19 mouse cellular contexts compared by ENCODE assay signal in genomic region chr2:16709885-16710284, GRCm38 (mm10).
A peak's percentile ranks its signal among the peaks of the same experiment; 100 is the strongest.
DNase-seq lines count a peak whose midpoint lies in the region; ATAC-seq and TF ChIP-seq lines count a peak whose summit lies in the region.
"Had no signal": no experiment of that assay in that cellular context is flagged by ENCODE, and none has a peak within 500 bp of the region (broad histone marks: within the 10 kb centered on the region; RNA-seq: fewer than 3 reads in every experiment).

No protein-coding gene starts in this region.

- H3K4me1 ChIP-seq in limb, embryonic 12.5 days (replicated peaks) = no peaks in the 10 kb centered on the region; the same call in 1 of the 2 replicates
- no peaks in the 10 kb centered on the region for H3K4me1 ChIP-seq in limb, embryonic 10.5 days
- no peaks in the 10 kb centered on the region for H3K4me1 ChIP-seq in thymus, adult 2 months (replicated peaks; ENCODE audit: control insufficient read depth, insufficient read depth, low read length)
- H3K4me1 ChIP-seq: forebrain, embryonic 15.5 days; heart, embryonic 13.5 days; hindbrain, embryonic 13.5 days had no signal

- H3K9me3 ChIP-seq in limb, embryonic 12.5 days = no peaks in the 10 kb centered on the region
- no peaks in the 10 kb centered on the region for H3K9me3 ChIP-seq in limb, embryonic 10.5 days (replicated peaks)
- H3K9me3 ChIP-seq: embryonic facial prominence, embryonic 12.5 days; forebrain, embryonic 15.5 days; heart, embryonic 13.5 days; hindbrain, embryonic 13.5 days had no signal

- H3K9ac ChIP-seq in limb, embryonic 12.5 days (replicated peaks) = no peak overlapping the region
- H3K9ac ChIP-seq: embryonic facial prominence, embryonic 12.5 days; forebrain, embryonic 15.5 days; heart, embryonic 13.5 days; hindbrain, embryonic 13.5 days had no signal

- H3K4me3 ChIP-seq in limb, embryonic 12.5 days (replicated peaks) = no peak overlapping the region
- H3K4me3 ChIP-seq in limb, embryonic 10.5 days = no peak overlapping the region
- no peak overlapping the region for H3K4me3 ChIP-seq in thymus, adult 2 months (ENCODE audit: control insufficient read depth, insufficient read depth, low read length)
- H3K4me3 ChIP-seq: embryonic facial prominence, embryonic 12.5 days; erythroblast, embryonic 14.5 days; forebrain, embryonic 15.5 days; heart, embryonic 13.5 days; hindbrain, embryonic 13.5 days had no signal

- DNase-seq in limb, embryonic 10.5 days (ENCODE audit: low spot score) = no peak
- DNase-seq in fibroblast of lung, adult 2 months (ENCODE audit: low read depth) = peak; percentile 16
- DNase-seq in retina, postnatal 1 day = peak; percentile 25
- no peak for DNase-seq in spleen, postnatal 14 days (ENCODE audit: low spot score in 2 of 2)
- no peak for DNase-seq in thymus, adult 2 months
- DNase-seq: adrenal gland, adult 2 months; adrenal gland, postnatal 25 days; cerebellum, adult 18-20 months; cerebellum, postnatal 10 days; gastrocnemius, postnatal 36 days; heart, adult 11 months; heart, postnatal 36 days had no signal

- H3K27ac ChIP-seq in limb, embryonic 12.5 days = 0 out of 2 replicates have a peak overlapping the region, but pooled peaks have one; percentile 7
- no peak overlapping the region for H3K27ac ChIP-seq in limb, embryonic 10.5 days
- H3K27ac ChIP-seq in thymus, adult 2 months (ENCODE audit: control insufficient read depth, insufficient read depth, low read length) = no peak overlapping the region
- H3K27ac ChIP-seq: embryonic facial prominence, embryonic 12.5 days; forebrain, embryonic 15.5 days; heart, embryonic 13.5 days; hindbrain, embryonic 13.5 days; hindbrain, postnatal 0 days had no signal

- no peak for TF ChIP-seq POLR2A in thymus, adult 2 months (IDR thresholded peaks at IDR 0.05; ENCODE audit: control insufficient read depth, extremely low read depth, insufficient read depth, low read length, poor library complexity)

- H3K4me2 ChIP-seq in limb, embryonic 12.5 days = no peak overlapping the region
- H3K4me2 ChIP-seq: embryonic facial prominence, embryonic 12.5 days; forebrain, embryonic 15.5 days; heart, embryonic 13.5 days; hindbrain, embryonic 13.5 days had no signal

- no peak for TF ChIP-seq CTCF in thymus, adult 2 months (IDR thresholded peaks at IDR 0.05; ENCODE audit: borderline replicate concordance, control insufficient read depth, extremely low read depth, insufficient read depth, low read length, poor library complexity)

- no peaks in the 10 kb centered on the region for H3K27me3 ChIP-seq in limb, embryonic 12.5 days
- no peaks in the 10 kb centered on the region for H3K27me3 ChIP-seq in limb, embryonic 10.5 days (ENCODE audit: low read depth, poor library complexity, severe bottlenecking)
- H3K27me3 ChIP-seq in thymus, adult 2 months (ENCODE audit: control insufficient read depth, insufficient read depth, low read length) = no peaks in the 10 kb centered on the region
- H3K27me3 ChIP-seq: embryonic facial prominence, embryonic 12.5 days; forebrain, embryonic 15.5 days; heart, embryonic 13.5 days; hindbrain, embryonic 13.5 days had no signal

- ATAC-seq in limb, embryonic 12.5 days (ENCODE audit: insufficient number of reproducible peaks, insufficient read depth, low FRiP score, low TSS enrichment, low read depth) = peak; percentile 15; the same call in 1 of the 2 replicates
- ATAC-seq: forebrain, embryonic 15.5 days; hindbrain, postnatal 0 days had no signal

- 46% methylated on average over 6 of the region's 6 CpGs for WGBS in limb, embryonic 12.5 days
- WGBS in limb, embryonic 10.5 days = 75% methylated on average over 6 of the region's 6 CpGs
- WGBS in thymus, adult 2 months = 93% methylated on average over 6 of the region's 6 CpGs

- H3K36me3 ChIP-seq in limb, embryonic 12.5 days = no peaks in the 10 kb centered on the region
- H3K36me3 ChIP-seq in limb, embryonic 10.5 days = no peaks in the 10 kb centered on the region
- no peaks in the 10 kb centered on the region for H3K36me3 ChIP-seq in thymus, adult 2 months (ENCODE audit: control insufficient read depth, insufficient read depth, low read length)
- H3K36me3 ChIP-seq: embryonic facial prominence, embryonic 12.5 days; forebrain, embryonic 15.5 days; heart, embryonic 13.5 days; hindbrain, embryonic 13.5 days had no signal

Comparison
In these comparisons a context has a peak if more than half of its experiments do, and no peak if none do; other contexts are left out.
1. DNase-seq: peak in fibroblast of lung, adult 2 months (single experiment) and retina, postnatal 1 day (single experiment); none in limb, embryonic 10.5 days (single experiment), spleen, postnatal 14 days (0 of 2) and thymus, adult 2 months (single experiment).